Mouse (Mus musculus) spleen, postnatal 36 days (tissue): ENCODE measurements around the gene Vmn1r218.
"Not testable (repeated sequence)": the region's sequence is repeated elsewhere in the genome, so short reads cannot be mapped to it uniquely, and the experiment has no call there.

Experiments used
- DNase-seq, 2 experiments: peaks; one replicate each; pipeline ENCODE4 v3.0.0; 2022; ENCODE audit warnings: low spot score in 2 of 2, mixed read lengths in 1 of 2

The Vmn1r218 gene

DNA sequence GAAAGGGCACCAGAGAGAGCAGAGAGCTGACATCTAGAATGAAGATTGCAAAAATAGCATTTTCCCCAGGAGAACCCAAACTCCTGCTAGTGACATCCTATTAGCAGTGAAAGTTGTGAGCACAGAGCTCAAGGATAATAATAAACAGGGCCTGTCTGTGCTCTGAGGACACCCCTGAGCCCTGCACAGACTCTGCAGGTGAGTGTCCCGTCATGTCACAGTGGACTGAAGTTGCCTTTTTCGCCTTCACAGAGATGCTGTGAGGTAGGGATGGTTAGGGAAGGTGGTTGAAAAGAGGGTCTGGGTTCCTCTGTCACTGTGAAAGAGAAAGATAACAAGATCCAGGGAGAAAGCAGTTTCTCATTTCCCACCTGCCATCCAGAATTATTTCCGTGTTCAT, at the start of gene Vmn1r218:
Gene Vmn1r218 (plus strand): TSS at position 57 of the 400 bp plus-strand sequence.
- DNase-seq: no peak

DNA sequence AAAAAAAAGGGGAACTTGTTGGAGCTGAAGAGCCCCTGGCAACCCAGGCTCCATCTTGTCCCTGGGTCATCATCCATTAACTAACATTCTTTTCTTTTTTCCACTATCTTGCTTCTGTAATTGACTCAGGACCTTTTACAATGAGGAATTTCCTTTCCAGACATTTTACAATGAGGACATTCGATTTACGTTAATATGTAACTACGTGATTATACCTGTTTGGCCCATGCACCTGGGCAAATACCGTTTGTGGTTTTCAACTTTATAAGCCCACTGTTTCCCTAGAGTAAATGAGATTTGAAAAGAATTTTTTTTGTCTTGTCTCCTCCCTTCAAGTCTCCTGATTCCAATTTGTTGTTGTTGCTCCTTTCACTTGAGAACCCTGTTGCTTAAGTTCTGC, 38.6 kb upstream of the Vmn1r218 start:
- no peak for DNase-seq

DNA sequence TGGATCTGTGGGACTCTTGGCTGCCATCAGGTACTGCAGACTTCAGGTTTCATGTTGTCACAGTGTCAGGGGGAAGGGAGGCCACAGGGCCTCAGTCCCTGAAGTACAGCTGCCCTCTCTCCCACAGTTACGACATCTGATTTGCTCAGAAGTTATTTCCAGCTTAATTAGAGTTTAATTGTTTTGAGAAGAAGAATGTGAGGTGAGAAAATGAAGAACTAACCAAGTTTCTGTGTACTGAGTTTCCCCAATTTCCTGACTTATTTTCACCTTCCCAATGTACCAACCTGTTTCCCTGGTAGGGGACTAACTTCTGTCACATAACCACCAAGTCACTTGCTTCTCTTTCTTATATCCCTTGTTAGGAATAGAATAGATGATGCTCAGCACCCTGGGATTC, 14.8 kb upstream of the Vmn1r218 start, which contains the start of gene Vmn1r217:
Gene Vmn1r217 (minus strand): TSS at position 101 of the 400 bp plus-strand sequence.
- not testable (repeated sequence) for DNase-seq

DNA sequence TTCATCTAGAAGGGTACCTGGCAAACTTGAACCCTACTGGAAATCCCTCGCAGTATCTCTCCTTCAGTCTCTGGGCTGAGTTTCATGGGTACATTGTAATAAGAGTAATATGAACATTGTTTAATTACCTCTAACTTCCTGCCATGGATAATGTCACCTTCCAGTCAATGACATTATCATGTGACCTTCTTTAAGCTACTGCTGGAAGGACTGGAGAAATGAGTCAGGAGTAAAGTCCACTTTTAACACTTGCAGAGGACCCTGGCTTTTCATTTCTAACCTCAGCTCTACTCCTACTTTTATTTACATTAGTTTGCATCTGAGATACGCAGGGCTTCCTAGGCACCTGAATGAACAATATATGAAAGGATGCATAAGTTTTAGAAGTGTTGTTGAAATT, 12.3 kb upstream of the Vmn1r218 start:
- DNase-seq: no peak

DNA sequence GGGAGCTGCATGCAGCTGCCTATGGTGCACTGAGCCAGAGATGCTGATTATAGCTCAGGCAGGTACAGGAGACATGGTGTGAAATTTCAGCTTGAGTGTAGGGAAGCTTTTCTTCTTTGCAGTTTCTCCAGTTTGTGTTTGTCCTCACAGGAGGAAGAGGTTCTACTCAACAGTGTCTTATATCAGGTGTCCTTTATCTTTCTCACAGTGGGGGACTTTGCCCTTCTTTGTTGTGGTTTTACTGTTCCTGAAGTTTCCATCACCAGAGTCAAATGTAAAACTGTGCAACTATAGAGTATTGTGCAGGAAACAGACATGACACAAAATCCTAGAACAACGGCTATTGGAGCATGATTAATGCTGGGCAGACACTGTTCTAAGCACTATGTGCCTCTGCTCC, 546 bp downstream of the Vmn1r218 start:
- no peak for DNase-seq

DNA sequence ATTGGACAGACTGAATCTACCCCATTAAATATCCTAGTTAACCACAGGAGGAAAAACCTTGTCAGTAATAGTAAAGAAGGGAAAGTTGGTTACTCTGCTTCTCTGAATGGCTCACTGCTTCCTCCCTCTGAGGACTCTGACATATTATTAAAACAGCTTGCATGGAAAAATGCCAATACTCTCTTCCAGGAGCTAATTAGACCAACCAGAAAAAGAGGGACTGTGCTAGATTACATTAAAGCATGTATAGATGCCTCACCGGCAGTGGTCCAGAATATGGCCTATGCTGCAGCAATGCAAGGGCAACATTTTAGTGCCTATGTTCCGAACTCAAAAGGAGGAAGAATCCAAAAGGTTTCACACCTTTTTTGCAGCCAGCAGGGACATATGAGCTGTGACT, 5.9 kb downstream of the Vmn1r218 start:
- no peak for DNase-seq

DNA sequence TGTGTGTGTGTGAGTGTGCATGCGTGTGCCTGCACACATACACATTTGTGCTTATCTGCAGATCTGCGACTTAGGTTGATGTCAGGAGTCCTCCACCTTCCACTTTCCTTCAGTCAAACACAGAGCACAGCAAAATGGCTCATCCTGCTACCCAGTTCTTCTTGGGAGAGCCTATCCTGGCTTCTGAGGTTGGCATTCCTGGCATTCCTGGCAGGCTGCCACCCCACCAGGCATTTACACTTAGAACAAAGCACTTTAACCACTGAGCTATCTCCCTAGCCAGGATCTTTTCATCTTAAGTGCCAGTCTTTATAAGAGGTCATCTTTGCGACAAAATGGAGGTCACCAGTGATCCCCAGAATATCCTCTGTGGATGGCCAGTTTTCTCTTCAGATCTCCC, 24.9 kb downstream of the Vmn1r218 start:
- DNase-seq: no peak

DNA sequence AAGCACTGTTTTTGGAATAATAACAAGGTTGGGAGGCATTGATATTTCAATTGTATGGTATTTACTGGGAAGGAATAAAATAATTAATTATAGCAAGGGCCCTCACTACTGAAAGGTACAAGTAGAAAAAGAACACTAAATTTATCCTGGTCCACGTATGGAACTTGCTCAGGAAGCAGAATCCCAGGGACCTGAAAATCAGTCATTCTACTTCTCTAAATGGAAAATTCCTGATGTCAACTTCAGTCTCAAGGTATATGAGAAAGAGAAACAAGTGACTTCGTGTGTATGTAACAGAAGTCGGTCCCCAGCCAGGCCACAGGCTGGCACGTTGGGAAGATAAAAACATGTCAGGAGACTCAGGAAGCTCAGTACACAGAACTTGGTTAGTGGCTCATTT, 26.1 kb downstream of the Vmn1r218 start, which contains the start of gene Vmn1r219:
Gene Vmn1r219 (plus strand): TSS at position 301 of the 400 bp plus-strand sequence.
- DNase-seq: no peak

DNA sequence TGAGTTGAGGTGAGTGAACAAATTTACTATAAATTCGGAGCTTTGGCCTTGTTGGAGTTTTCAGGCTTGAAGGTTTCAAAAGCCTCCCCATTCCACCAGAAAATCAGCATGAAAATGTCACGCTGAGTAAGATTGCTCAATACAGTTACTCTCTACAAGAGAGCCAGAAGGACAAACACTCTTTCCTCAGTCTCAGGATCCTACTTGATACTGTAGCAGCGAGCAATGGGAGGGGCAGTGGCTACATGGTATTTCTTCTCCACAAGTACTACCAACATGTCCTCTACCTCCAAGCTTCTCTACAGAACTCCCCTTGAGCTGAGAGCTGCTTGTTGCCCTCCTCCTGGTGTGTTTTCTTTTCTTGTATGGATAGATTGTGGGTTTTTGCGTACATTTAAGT, 33.5 kb downstream of the Vmn1r218 start:
- not testable (repeated sequence) for DNase-seq

DNA sequence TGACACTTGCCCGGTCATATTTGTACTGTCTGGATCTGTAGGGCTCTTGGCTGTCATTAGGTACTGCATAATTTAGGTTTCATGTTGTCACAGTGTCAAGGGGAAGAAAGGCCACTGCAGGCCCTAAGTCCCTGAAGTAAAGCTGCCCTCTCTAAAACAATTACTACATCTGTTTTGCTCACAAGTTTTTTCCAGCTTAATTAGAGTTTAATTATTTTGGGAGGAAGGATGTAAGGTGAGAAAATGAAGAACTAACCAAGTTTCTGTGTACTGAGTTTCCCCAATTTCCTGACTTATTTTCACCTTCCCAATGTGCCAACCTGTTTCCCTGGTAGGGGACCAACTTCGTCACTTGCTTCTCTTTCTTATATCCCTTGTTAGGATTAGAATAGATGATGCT, 54.9 kb downstream of the Vmn1r218 start, which contains the start of gene Vmn1r220:
Gene Vmn1r220 (minus strand): TSS at position 101 of the 400 bp plus-strand sequence.
- no peak for DNase-seq
